Mouse (Mus musculus): ENCODE data around the gene Oser1. TPM values are rescaled to one million over a fixed set of nuclear protein-coding genes. Genes with fewer than 3 reads are reported as not detected.
A peak's percentile ranks its signal among the peaks of the same experiment; 100 is the strongest.

Gene Oser1
- total RNA-seq (2014; rRNA removed), result 22.9 and 29.5 TPM in 2 replicates
- polyA plus RNA-seq (2015; fragmentation: Nextera tagmentation; extraction: Ambion mirVana), result 59.6 and 60.5 TPM in 2 replicates

GRCm38 (mm10) chr2:163424597-163424996, at the start of gene Oser1:
TSS of gene Oser1 (minus strand) at chr2:163424697.
- H3K9ac ChIP-seq (replicated peaks; ENCODE audit: low read length), result 0 out of 2 replicates have a peak within 1 kb of the TSS, but pooled peaks have one; percentile 24
- 80% methylated on average over 6 of the region's 6 CpGs for WGBS
- no peak for TF ChIP-seq CTCF (IDR thresholded peaks at IDR 0.05; ENCODE audit: low read depth)
- ATAC-seq (no peak), DNase-seq (ENCODE audit: low spot score) (no peak)
- no peak within 1 kb of the TSS for H3K4me2 ChIP-seq (ENCODE audit: low read depth, low read length)
- H3K27ac ChIP-seq, result no peak within 1 kb of the TSS
- H3K4me3 ChIP-seq (ENCODE audit: low read length), result no peak within 1 kb of the TSS
- no peaks in the 10 kb centered on the region for H3K9me3 ChIP-seq (ENCODE audit: low read length)
- H3K4me1 ChIP-seq (ENCODE audit: insufficient read depth, low read length), result peaks cover 9% of the 10 kb centered on the region
- no peaks in the 10 kb centered on the region for H3K36me3 ChIP-seq (ENCODE audit: insufficient read depth, low read length)
- H3K27me3 ChIP-seq (ENCODE audit: insufficient read depth, low read length), result no peaks in the 10 kb centered on the region

GRCm38 (mm10) chr2:163472466-163472851, 48.0 kb upstream of the Oser1 start, which contains the start of gene Fitm2:
TSS of gene Fitm2 (minus strand) at chr2:163472629.
- peak; percentile 98 for DNase-seq (ENCODE audit: low spot score)
- H3K9me3 ChIP-seq (ENCODE audit: low read length), result no peaks in the 10 kb centered on the region
- H3K9ac ChIP-seq (replicated peaks; ENCODE audit: low read length), result peak within 1 kb of the TSS; percentile 85
- ATAC-seq, result peak; percentile 96
- peak within 1 kb of the TSS; percentile 89 for H3K4me3 ChIP-seq (ENCODE audit: low read length)
- no peaks in the 10 kb centered on the region for H3K27me3 ChIP-seq (ENCODE audit: insufficient read depth, low read length)
- 2% methylated on average over 25 of the region's 30 CpGs for WGBS
- H3K27ac ChIP-seq, result peak within 1 kb of the TSS; percentile 82
- peak; percentile 100 for TF ChIP-seq CTCF (IDR thresholded peaks at IDR 0.05; ENCODE audit: low read depth)
- H3K36me3 ChIP-seq (ENCODE audit: insufficient read depth, low read length), result peaks cover 19% of the 10 kb centered on the region; the same call in 1 of the 2 replicates
- peaks cover 10% of the 10 kb centered on the region; the same call in 1 of the 2 replicates for H3K4me1 ChIP-seq (ENCODE audit: insufficient read depth, low read length)
- H3K4me2 ChIP-seq (ENCODE audit: low read depth, low read length), result peak within 1 kb of the TSS; percentile 91

GRCm38 (mm10) chr2:163471710-163472465, 47.4 kb upstream of the Oser1 start:
- peak overlapping the region; percentile 85 for H3K9ac ChIP-seq (replicated peaks; ENCODE audit: low read length)
- peaks cover 10% of the 10 kb centered on the region; the same call in 1 of the 2 replicates for H3K4me1 ChIP-seq (ENCODE audit: insufficient read depth, low read length)
- WGBS, result 4% methylated on average over 36 of the region's 36 CpGs
- peaks cover 20% of the 10 kb centered on the region; the same call in 1 of the 2 replicates for H3K36me3 ChIP-seq (ENCODE audit: insufficient read depth, low read length)
- no peak for TF ChIP-seq CTCF (IDR thresholded peaks at IDR 0.05; ENCODE audit: low read depth)
- peak overlapping the region; percentile 89 for H3K4me3 ChIP-seq (ENCODE audit: low read length)
- peak overlapping the region; percentile 82 for H3K27ac ChIP-seq
- peak overlapping the region; percentile 91 for H3K4me2 ChIP-seq (ENCODE audit: low read depth, low read length)
- H3K27me3 ChIP-seq (ENCODE audit: insufficient read depth, low read length), result no peaks in the 10 kb centered on the region
- ATAC-seq (peak; percentile 83), DNase-seq (ENCODE audit: low spot score) (peak; percentile 66)
- no peaks in the 10 kb centered on the region for H3K9me3 ChIP-seq (ENCODE audit: low read length)

DNA sequence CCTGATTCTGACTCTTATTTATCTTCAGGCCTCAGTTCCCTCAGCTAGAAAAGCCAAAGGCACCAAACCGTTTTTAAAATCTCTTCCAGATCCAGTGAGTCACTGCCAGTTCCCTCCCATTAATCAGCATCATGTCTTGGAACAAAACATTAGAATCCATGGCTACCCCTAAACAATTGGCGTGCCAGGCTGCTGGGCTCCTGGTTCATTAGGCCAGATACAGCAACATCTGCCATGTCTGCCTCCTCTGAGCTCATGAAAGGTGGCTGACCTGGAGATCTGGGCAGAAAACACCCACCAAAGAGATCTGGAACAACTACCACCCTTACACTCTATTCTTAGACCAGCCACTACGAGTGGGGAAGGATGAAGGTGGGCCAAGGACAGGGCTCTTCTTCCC, 46.6 kb upstream of the Oser1 start:
- ATAC-seq (no peak), DNase-seq (ENCODE audit: low spot score) (no peak)
- H3K9ac ChIP-seq (replicated peaks; ENCODE audit: low read length), result no peak overlapping the region; the same call in 1 of the 2 replicates
- peak overlapping the region; percentile 89; the same call in 1 of the 2 replicates for H3K4me3 ChIP-seq (ENCODE audit: low read length)
- peaks cover 10% of the 10 kb centered on the region; the same call in 1 of the 2 replicates for H3K4me1 ChIP-seq (ENCODE audit: insufficient read depth, low read length)
- H3K9me3 ChIP-seq (ENCODE audit: low read length), result no peaks in the 10 kb centered on the region
- H3K27ac ChIP-seq, result no peak overlapping the region
- no peak for TF ChIP-seq CTCF (IDR thresholded peaks at IDR 0.05; ENCODE audit: low read depth)
- WGBS, result 50% methylated on average over 3 of the region's 3 CpGs
- peak overlapping the region; percentile 91 for H3K4me2 ChIP-seq (ENCODE audit: low read depth, low read length)
- no peaks in the 10 kb centered on the region for H3K27me3 ChIP-seq (ENCODE audit: insufficient read depth, low read length)
- peaks cover 25% of the 10 kb centered on the region; the same call in 1 of the 2 replicates for H3K36me3 ChIP-seq (ENCODE audit: insufficient read depth, low read length)

DNA sequence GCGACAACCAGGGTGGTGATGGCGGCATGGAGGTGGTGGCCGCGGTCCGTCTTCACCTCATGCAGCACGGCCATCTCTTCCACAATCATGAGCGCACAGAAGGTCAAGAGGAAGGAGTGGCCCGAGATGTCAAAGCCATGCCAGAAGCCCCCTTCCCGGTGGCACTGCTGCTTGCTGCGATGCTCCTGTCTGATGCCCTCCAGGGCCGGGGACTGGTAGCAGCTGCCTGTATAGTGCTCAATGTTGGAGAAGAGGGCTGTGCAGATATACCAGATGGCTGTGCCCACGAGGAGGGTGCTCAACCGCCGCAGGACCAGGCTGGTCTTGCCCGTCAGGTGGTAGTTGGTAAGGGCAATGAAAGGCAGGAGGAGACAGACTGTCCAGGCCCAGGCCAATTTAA, 45.2 kb upstream of the Oser1 start:
- H3K9me3 ChIP-seq (ENCODE audit: low read length), result no peaks in the 10 kb centered on the region
- WGBS, result 95% methylated on average over 15 of the region's 15 CpGs
- no peak for ATAC-seq

DNA sequence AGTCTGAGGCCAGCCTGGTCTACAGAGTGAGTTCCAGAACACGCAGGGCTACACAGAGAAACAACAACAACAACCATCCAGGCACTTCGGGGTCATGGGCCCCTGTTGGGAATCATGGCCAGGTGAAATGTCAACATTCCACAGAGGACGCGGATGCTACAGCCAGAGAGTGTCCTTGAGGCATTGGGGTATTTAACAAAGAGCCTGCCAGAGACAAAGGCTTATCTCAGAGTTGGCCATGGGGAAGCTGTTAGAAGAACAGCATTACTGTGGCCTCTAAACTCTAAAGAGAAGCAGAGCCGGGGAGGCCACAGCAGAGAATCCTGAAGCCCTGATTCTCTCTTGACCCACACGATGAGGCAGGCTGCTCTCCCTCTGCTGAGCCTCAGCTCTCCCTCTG, 44.4 kb upstream of the Oser1 start:
- WGBS, result 95% methylated on average over 6 of the region's 6 CpGs
- DNase-seq (ENCODE audit: low spot score) (no peak), ATAC-seq (no peak)
- Histone ChIP-seq H3K36me3 (ENCODE audit: insufficient read depth, low read length) (peaks cover 30% of the 10 kb centered on the region; the same call in 1 of the 2 replicates), H3K9ac (replicated peaks; ENCODE audit: low read length) (no peak overlapping the region), H3K9me3 (ENCODE audit: low read length) (no peaks in the 10 kb centered on the region), H3K4me2 (ENCODE audit: low read depth, low read length) (no peak overlapping the region), H3K4me3 (ENCODE audit: low read length) (no peak overlapping the region), H3K4me1 (ENCODE audit: insufficient read depth, low read length) (peaks cover 10% of the 10 kb centered on the region; the same call in 1 of the 2 replicates), H3K27me3 (ENCODE audit: insufficient read depth, low read length) (no peaks in the 10 kb centered on the region), H3K27ac (no peak overlapping the region)
- TF ChIP-seq CTCF (IDR thresholded peaks at IDR 0.05; ENCODE audit: low read depth), result no peak

More for the DNA sequence above, 45.2 kb upstream of the Oser1 start:
- Histone ChIP-seq H3K36me3 (ENCODE audit: insufficient read depth, low read length) (peaks cover 30% of the 10 kb centered on the region; the same call in 1 of the 2 replicates), H3K4me3 (ENCODE audit: low read length) (no peak overlapping the region), H3K27me3 (ENCODE audit: insufficient read depth, low read length) (no peaks in the 10 kb centered on the region), H3K4me1 (ENCODE audit: insufficient read depth, low read length) (peaks cover 10% of the 10 kb centered on the region; the same call in 1 of the 2 replicates), H3K9ac (replicated peaks; ENCODE audit: low read length) (no peak overlapping the region), H3K4me2 (ENCODE audit: low read depth, low read length) (no peak overlapping the region), H3K27ac (no peak overlapping the region)
- no peak for TF ChIP-seq CTCF (IDR thresholded peaks at IDR 0.05; ENCODE audit: low read depth)
- DNase-seq (ENCODE audit: low spot score), result no peak
